Mouse (Mus musculus): ENCODE results near the gene Hnrnpf.
A peak's percentile ranks its signal among the peaks of the same experiment; 100 is the strongest.

GRCm38 (mm10) chr6:117906590-117907271 lies 6.6 kb downstream of the Hnrnpf start:
- no peak for TF ChIP-seq CTCF (IDR thresholded peaks at IDR 0.05; ENCODE audit: low read depth, low read length)
- TF ChIP-seq POLR2A (IDR thresholded peaks at IDR 0.05; ENCODE audit: insufficient read depth, low read length) = peak; percentile 31
- TF ChIP-seq EP300 (IDR thresholded peaks at IDR 0.05; ENCODE audit: insufficient read depth, low read depth, low read length) = peak; percentile 45; the same call in 1 of the 2 replicates
